Mouse (Mus musculus) cerebellum, postnatal 4 days (tissue): ENCODE results near the gene Ddx3x.
A peak's percentile ranks its signal among the peaks of the same experiment; 100 is the strongest.
"Not testable (repeated sequence)": the region's sequence is repeated elsewhere in the genome, so short reads cannot be mapped to it uniquely, and the experiment has no call there.

Experiments used
- DNase-seq, 2 experiments: peaks; one replicate each; pipeline ENCODE4 v3.0.0; 2022; ENCODE audit warnings: low spot score in 2 of 2, mixed read lengths in 1 of 2

Gene Ddx3x

GRCm38 (mm10) chrX:13281329-13282088, 739 bp downstream of the Ddx3x start:
- DNase-seq = peak; percentile 23 to 80

GRCm38 (mm10) chrX:13282089-13282850, 1.5 kb downstream of the Ddx3x start:
- DNase-seq = no peak

- no peak for DNase-seq
These were observed 5.0 kb downstream of the Ddx3x start for GRCm38 (mm10) chrX:13285772-13286171.

- no peak for DNase-seq
These were observed 13.9 kb downstream of the Ddx3x start for GRCm38 (mm10) chrX:13294505-13295228.

- DNase-seq = no peak
These were observed 14.4 kb downstream of the Ddx3x start for GRCm38 (mm10) chrX:13295229-13295571.

- DNase-seq = not testable (repeated sequence)
These were observed 15.5 kb downstream of the Ddx3x start for GRCm38 (mm10) chrX:13296241-13296640.

- no peak for DNase-seq
These were observed 25.4 kb downstream of the Ddx3x start for GRCm38 (mm10) chrX:13306190-13306589.

GRCm38 (mm10) chrX:13311396-13311795, 30.6 kb downstream of the Ddx3x start:
- DNase-seq = no peak

GRCm38 (mm10) chrX:13329611-13330010, 48.8 kb downstream of the Ddx3x start:
- no peak for DNase-seq
